Mouse (Mus musculus): ENCODE measurements around the gene Nox3. TPM values are rescaled to one million over a fixed set of nuclear protein-coding genes. Genes with fewer than 3 reads are reported as not detected.

Nox3 gene
- not detected in 2 replicates for polyA plus RNA-seq (2012; rRNA removed)

GRCm38 (mm10) chr17:3696161-3696560 lies at the start of gene Nox3:
Gene Nox3, minus strand, starts transcription at chr17:3696261.

Other genes starting within 250 kb of the Nox3 start
- gene Cldn20, start 163.7 kb downstream of the Nox3 start, polyA plus RNA-seq (2012; rRNA removed), result 0.14 TPM in 1 of 2 replicates, not detected in the other
- 0.06 and 0.50 TPM in 2 replicates for gene Tfb1m, start 138.5 kb downstream of the Nox3 start, polyA plus RNA-seq (2012; rRNA removed)

Data from stomach, adult 2 months (tissue).